Mouse (Mus musculus) layer of hippocampus, adult 9-10 months (tissue): ENCODE measurements at regions not wholly inside any gene's neighbourhood (a gene's known extent, or its start where the extent isn't known, plus 50 kb on each side); places are given as distances from the start of the nearest gene placed in this dataset.

Experiments
- DNase-seq: peaks from one replicate; pipeline ENCODE4 v3.0.0; 2022; ENCODE audit warnings: low spot score

DNA sequence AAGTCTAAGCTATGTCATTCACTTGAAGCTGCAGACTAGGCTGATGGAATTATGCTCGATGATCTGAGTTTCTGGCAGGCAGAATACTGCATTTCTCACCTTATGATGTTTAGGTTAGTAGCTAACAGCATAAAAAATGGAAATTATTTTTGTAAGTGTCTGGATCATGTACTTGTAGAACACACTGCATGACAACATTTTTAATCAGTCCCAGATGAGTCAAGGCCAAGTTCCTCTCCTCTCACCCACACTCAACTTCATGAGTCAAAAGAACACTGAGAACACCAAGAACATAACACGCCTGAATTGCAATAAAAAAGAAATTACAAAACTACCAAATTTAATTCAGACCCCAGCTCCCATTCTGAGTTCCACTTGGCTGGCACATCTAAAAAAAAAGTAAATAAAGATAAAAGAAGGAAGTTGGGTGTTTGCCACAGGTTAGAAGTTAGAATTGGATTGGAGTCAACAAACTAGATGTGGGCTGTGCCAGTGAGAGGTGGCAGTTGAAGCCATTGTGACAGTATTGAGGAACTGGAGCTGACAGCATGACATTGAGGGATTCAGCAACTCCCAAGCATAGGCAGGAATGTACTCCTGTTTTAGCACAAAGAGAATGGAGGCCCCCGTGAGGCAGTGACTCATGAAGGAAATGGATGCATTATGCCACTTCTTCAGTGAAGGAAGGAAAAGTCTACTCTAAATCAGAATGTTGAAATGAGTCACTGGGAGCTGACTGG, 222.8 kb upstream of the 4931408C20Rik start:
- peak; percentile 7 for DNase-seq

GRCm38 (mm10) chr1:26902306-26902705, 215.0 kb upstream of the 4931408C20Rik start:
- no peak for DNase-seq

DNA sequence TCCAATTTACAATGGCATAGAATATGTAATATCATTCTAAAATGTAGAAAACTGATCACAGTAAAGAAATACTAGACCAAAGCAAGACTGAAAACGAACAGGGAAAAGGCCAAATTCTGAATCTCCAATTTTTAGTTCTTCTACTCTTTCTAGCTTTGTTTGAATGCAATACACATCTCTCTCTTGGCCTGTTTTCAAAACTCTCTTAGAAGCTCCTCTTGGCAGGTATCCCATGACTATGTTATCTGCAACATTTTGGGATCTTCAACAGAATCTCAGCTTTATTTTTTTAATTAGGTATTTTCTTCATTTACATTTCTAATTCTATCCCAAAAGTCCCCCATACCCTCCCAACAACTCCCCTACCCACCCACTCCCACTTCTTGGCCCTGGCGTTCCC, 170.2 kb upstream of the 4931408C20Rik start:
- no peak for DNase-seq

GRCm38 (mm10) chr1:26853802-26854201, 166.5 kb upstream of the 4931408C20Rik start:
- no peak for DNase-seq

DNA sequence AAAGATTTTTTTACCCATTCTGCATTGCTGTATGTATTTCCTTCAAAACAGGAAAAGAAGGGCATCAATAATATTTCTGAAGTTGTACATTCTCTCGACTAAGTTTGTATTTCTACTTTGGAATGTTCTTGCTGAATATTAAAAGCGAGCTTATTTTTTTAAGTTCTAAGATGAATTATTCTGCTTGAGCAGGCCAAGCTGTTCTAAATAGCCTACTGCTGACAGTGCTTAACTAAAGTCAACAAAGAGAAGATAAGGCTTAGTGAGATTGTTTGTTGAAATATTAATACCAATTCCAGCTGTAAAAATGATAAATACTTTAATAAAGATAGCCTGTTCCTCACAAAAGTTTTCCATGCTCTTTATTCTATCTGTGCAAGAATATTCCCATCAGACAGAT, 122.0 kb upstream of the 4931408C20Rik start:
- DNase-seq = no peak

GRCm38 (mm10) chr1:26765076-26765475, 77.8 kb upstream of the 4931408C20Rik start:
- DNase-seq = no peak
